Mouse (Mus musculus): ENCODE data around the gene Sstr3.

Gene Sstr3

DNA sequence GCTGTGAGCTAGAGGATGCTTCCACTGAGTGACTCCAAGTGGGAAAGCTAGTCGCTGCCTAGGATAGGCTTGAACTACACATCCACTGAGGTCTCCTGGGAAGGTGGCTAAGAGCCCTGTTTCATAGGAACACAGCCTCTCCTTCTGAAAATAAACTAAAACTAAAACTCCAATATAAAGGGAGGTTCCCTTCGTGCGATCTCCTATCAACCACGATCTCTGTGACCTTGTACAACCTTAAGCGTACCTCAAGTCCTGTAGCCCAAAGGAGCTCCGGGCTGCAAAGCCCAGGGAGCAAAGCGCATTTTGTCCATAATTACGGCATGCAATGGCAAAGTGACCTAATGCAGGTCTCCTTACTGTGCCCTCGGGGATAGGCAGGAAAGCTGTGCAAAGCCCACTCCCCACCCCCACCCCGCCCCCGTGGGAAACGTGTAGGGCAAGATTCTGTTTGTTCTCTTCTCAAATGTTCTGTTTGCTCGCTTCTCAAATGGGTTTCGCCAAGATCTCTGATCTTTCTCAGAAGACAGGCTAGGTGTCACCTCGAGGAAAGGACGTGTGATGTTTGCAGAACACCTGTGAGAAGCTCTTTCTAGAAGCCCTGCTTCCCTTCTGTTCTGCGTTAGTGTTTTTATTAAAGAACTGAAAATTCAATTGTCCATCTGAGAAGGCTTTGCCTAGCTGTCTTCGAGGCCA, 41.9 kb downstream of the Sstr3 start:
- no peak for DNase-seq (ENCODE audit: extremely low spot score, low spot score)

DNA sequence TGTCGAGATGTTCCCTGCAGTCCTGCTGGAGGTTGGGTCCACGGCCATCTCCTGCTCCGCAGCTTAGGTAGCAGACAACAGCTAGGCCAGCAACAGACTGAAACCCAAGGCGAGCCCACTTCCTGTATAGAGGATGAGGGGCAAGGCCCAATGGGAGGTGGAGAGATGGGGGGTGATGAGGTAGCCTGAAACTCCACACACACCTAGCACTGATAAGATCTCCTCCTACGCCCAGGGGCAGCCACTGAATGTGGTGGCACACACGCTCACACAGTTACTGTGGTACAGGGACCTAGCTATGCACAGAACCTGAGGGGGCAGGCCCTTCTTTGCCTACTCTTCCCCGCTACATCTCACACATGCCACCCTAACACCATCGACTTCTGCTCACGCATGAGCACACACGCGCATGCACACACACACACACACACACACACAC, 49.5 kb downstream of the Sstr3 start, which contains the start of gene Il2rb:
Il2rb (minus strand) TSS at position 304 of the 439 bp plus-strand sequence.
- DNase-seq (ENCODE audit: extremely low spot score, low spot score) = no peak

DNA sequence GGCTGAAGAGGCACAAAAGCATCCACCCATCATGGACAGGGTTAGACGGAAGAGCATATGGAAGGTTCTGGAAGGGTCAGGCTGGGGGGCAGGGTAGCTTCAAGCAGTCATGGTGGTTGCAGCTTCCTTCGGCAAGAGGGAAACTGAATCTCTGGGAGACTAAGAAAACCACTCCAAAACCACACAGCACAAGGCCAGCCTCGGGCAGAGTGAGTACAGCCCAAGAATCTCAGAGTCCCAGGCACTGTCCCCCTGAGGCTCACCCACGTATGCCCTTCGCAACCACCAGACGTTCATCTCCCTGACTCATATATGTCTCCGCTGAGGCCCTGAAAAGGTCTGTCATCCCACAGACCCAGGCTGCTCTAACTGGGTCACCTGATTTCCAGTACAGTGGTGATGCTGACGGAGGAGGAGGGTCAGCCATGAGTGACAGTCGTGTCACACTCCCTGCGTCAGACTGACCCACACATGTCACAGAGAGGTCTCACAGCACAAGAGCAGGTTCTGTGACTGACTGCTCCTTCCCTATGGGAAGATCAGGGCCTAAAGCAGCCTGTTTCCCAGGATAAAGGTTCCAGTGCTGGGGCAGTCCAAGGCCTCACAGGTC, 51.0 kb downstream of the Sstr3 start:
- no peak for DNase-seq (ENCODE audit: extremely low spot score, low spot score)

DNA sequence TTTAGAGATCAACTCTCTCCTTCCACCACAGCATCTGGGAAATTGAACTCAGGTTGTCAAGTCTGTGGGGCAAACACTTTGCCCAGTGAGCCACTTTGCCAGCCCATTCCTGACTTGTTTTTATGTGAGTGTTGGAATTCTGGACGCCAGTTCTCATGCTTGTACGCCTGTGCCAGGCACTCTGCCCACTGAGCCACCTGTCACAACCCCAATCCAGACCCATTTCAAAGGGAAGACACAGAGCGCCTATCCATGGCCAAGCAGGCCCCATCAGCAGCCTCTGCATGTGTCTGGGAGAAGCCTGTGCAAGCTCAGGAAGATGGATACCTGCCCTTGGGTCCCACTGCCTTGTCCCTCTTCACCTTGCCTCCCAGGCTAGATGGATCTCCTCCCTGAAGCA, 53.2 kb downstream of the Sstr3 start:
- no peak for DNase-seq (ENCODE audit: extremely low spot score, low spot score)

DNA sequence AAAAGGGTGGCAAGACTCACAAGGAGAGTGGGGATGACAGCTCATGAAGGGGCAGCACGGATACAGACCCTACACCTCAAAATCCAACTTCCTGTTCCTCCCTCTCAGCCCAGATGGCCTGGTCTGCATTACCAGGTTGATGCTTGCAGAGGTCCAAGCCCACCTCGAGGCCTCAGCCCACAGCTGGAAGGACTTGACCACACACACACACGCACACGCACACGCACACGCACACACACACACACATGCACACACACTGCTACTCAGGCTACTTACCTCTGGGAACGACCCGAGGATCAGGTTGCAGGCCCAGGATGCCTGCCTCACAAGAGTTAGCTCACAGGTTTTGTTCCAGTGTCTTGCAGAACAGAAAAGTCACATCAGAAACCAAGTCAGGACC, 54.6 kb downstream of the Sstr3 start:
- DNase-seq (ENCODE audit: extremely low spot score, low spot score) = no peak

DNA sequence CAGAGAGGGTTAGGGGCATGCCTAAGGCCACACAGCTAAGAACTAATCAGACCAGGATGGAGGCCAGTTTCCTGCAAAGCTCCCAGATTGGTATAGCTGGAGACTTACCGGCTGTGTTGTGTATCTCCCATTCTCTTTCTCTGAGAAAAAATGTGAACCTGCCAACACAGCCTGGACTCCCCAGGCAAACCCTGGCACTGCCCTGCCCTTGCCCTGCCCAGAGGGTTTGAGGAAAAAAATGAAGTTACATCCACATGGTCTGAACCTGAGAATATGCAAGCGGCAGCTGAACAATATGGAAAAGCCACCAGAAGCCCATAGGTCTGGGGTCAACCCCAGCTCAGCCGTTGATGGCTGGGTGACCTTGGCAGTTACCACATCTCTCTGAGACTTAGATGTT, 55.2 kb downstream of the Sstr3 start:
- DNase-seq (ENCODE audit: extremely low spot score, low spot score) = no peak

DNA sequence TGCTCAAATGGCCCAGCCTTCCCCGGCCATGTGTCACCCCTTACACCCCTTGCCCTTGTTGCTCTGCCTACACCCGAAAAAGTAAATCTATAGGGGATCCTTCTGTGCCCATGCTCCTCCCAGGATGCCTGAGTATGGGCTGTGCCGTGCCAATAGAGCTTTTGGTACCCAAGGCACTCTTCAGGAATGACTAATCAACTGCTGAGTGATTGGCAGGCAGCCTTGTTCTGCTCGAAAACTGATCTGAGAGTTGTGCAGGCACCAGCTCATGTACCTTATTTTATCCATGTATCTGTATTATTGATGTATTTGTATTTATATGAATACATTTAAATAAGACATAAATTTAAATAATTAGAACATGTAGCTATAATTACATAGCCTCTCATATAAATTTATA, 57.4 kb downstream of the Sstr3 start:
- no peak for DNase-seq (ENCODE audit: extremely low spot score, low spot score)
